7 mouse cellular contexts compared by ENCODE assay signal in the genomic region with DNA sequence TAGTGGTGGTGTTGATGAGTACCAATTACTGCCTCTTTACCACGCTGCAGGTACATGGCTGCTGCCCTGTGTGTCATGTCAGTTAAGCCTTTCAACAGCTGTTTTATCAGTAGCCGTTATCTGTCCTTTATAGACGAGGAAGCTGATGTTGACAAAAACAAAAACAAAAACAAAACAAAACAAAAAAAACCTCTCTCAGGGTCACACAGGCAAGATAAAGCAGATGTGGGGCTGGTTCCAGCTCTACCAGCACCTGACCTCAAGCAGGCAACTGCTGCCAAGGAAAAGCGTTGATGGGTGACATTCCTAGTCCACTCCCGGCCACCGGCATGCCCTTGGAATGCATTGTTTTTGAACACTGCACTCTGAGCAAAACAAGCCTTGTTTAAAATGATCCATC.
DNase-seq lines count a peak whose midpoint lies in the region; ATAC-seq and TF ChIP-seq lines count a peak whose summit lies in the region.

No protein-coding gene starts in this region.

- CTCF ChIA-PET in Patski (lab: Charles Lee), result no interaction called here

- H3K4me3 ChIP-seq in intestine, embryonic 15.5 days (replicated peaks), result no peak overlapping the region
- peak overlapping the region; percentile 1; the same call in 1 of the 2 replicates for H3K4me3 ChIP-seq in lung, embryonic 14.5 days (ENCODE audit: low read depth, low read length)

- no peaks in the 10 kb centered on the region for H3K27me3 ChIP-seq in Patski
- H3K27me3 ChIP-seq in intestine, embryonic 15.5 days (replicated peaks), result no peaks in the 10 kb centered on the region
- H3K27me3 ChIP-seq in lung, embryonic 14.5 days (ENCODE audit: insufficient read depth, low read length), result no peaks in the 10 kb centered on the region

- H3K27ac ChIP-seq in intestine, embryonic 15.5 days, result 0 out of 2 replicates have a peak overlapping the region, but pooled peaks have one; percentile 29
- peak overlapping the region; percentile 62; the same call in 1 of the 2 replicates for H3K27ac ChIP-seq in lung, embryonic 14.5 days (ENCODE audit: low read depth)

- TF ChIP-seq CTCF in Patski (IDR thresholded peaks at IDR 0.05), result no peak
- no peak for TF ChIP-seq CTCF in lung, embryonic 14.5 days (IDR thresholded peaks at IDR 0.05; ENCODE audit: low read depth)

- 55% methylated on average over 6 of the region's 6 CpGs for WGBS in intestine, embryonic 15.5 days
- 27% methylated on average over 6 of the region's 6 CpGs for WGBS in lung, embryonic 14.5 days

- POLR2A ChIA-PET in Patski (lab: Charles Lee), result no interaction called here

- peaks cover 41% of the 10 kb centered on the region for H3K4me1 ChIP-seq in intestine, embryonic 15.5 days (replicated peaks)
- peaks cover 33% of the 10 kb centered on the region for H3K4me1 ChIP-seq in lung, embryonic 14.5 days (ENCODE audit: insufficient read depth)

- DNase-seq in Patski (ENCODE audit: low read depth, low spot score), result peak; percentile 85
- peak; percentile 71 to 75 for DNase-seq in adrenal gland, postnatal 36 days
- DNase-seq in lung, embryonic 14.5 days, result peak; percentile 49
- no peak for DNase-seq in embryo, embryonic 10 days (ENCODE audit: low spot score)
- no peak for DNase-seq in right cerebral cortex, postnatal 14 days
- no peak for DNase-seq in urinary bladder, postnatal 14 days (ENCODE audit: low spot score)

- H3K36me3 ChIP-seq in intestine, embryonic 15.5 days, result no peaks in the 10 kb centered on the region
- H3K36me3 ChIP-seq in lung, embryonic 14.5 days (ENCODE audit: insufficient read depth), result no peaks in the 10 kb centered on the region

- in situ Hi-C loops in Patski (cut with MboI; ENCODE audit: low pct_unique_long_range_greater_than_20kb), result no loop called here

- H3K4me2 ChIP-seq in intestine, embryonic 15.5 days (replicated peaks), result no peak overlapping the region
- peak overlapping the region; percentile 50 for H3K4me2 ChIP-seq in lung, embryonic 14.5 days

- H3K9ac ChIP-seq in intestine, embryonic 15.5 days, result no peak overlapping the region
- no peak overlapping the region for H3K9ac ChIP-seq in lung, embryonic 14.5 days

- H3K9me3 ChIP-seq in intestine, embryonic 15.5 days, result no peaks in the 10 kb centered on the region
- no peaks in the 10 kb centered on the region for H3K9me3 ChIP-seq in lung, embryonic 14.5 days (ENCODE audit: low read depth, low read length)

- peak; percentile 59 for ATAC-seq in Patski
- no peak for ATAC-seq in intestine, embryonic 15.5 days
- ATAC-seq in lung, embryonic 14.5 days (ENCODE audit: insufficient read depth), result no peak; the same call in 1 of the 2 replicates

Comparison
In these comparisons a context has a peak if more than half of its experiments do, and no peak if none do; other contexts are left out.
1. DNase-seq: peak in Patski (single experiment), adrenal gland, postnatal 36 days (2 of 2) and lung, embryonic 14.5 days (single experiment); none in embryo, embryonic 10 days (single experiment), right cerebral cortex, postnatal 14 days (single experiment) and urinary bladder, postnatal 14 days (single experiment).